Mouse (Mus musculus) myocyte (in vitro differentiated cells): ENCODE results near the gene Tctn1. TPM values are rescaled to one million over a fixed set of nuclear protein-coding genes. Genes with fewer than 3 reads are reported as not detected.

Experiments used
- H3K27me3 ChIP-seq: one replicate; pipeline ENCODE4 v1.6.1; 2011; ENCODE audit not compliant: control insufficient read depth, insufficient read depth, insufficient read length
- H3K36me3 ChIP-seq: one replicate; pipeline ENCODE4 v1.6.1; 2011; ENCODE audit not compliant: control insufficient read depth, insufficient read depth
- H3K4me2 ChIP-seq: one replicate; pipeline ENCODE4 v1.6.1; 2011; ENCODE audit warnings: low read depth, control low read depth
- H3K4me3 ChIP-seq: one replicate; pipeline ENCODE4 v1.5.1; 2011; ENCODE audit warnings: mild to moderate bottlenecking, control low read depth, moderate library complexity
- H3K79me2 ChIP-seq: one replicate; pipeline ENCODE4 v1.6.1; 2011; ENCODE audit not compliant: control insufficient read depth, insufficient read depth
- H3ac ChIP-seq: one replicate; pipeline ENCODE4 v1.6.1; 2011; ENCODE audit not compliant: control insufficient read depth, insufficient read length
- CEBPB ChIP-seq: IDR thresholded peaks from 2 replicates; pipeline ENCODE4 v1.6.1; 2011; ENCODE audit warnings: mild to moderate bottlenecking, moderate library complexity; ENCODE audit not compliant: poor library complexity, insufficient read depth, severe bottlenecking
- E2F4 ChIP-seq: IDR thresholded peaks from one replicate; pipeline ENCODE4 v1.6.1; 2011; ENCODE audit warnings: mild to moderate bottlenecking, control low read depth, moderate library complexity; ENCODE audit not compliant: insufficient read depth
- MAX ChIP-seq: IDR thresholded peaks from one replicate; pipeline ENCODE4 v1.6.1; 2011; ENCODE audit warnings: low read depth, mild to moderate bottlenecking, control low read depth
- MYOD1 ChIP-seq, 3 experiments: IDR thresholded peaks; one replicate each; pipeline ENCODE4 v1.6.1; 2011; ENCODE audit warnings: control low read depth in 2 of 3, low read depth in 2 of 3, mild to moderate bottlenecking in 2 of 3, moderate library complexity in 1 of 3; ENCODE audit not compliant: insufficient read length in 2 of 3, control insufficient read depth in 1 of 3
- MYOG ChIP-seq, 3 experiments: IDR thresholded peaks; one replicate each; pipeline ENCODE4 v1.6.1; 2011; ENCODE audit warnings: control low read depth in 2 of 3, low read depth in 2 of 3, mild to moderate bottlenecking in 2 of 3; ENCODE audit not compliant: insufficient read length in 2 of 3, control insufficient read depth in 1 of 3, insufficient read depth in 1 of 3
- POLR2A ChIP-seq: IDR thresholded peaks from one replicate; pipeline ENCODE4 v1.6.1; 2011; ENCODE audit warnings: low read depth, mild to moderate bottlenecking, control low read depth, moderate library complexity; ENCODE audit not compliant: insufficient read length
- POLR2AphosphoS2 ChIP-seq: IDR thresholded peaks from one replicate; pipeline ENCODE4 v1.6.1; 2011; ENCODE audit warnings: low read depth, control low read depth; ENCODE audit not compliant: insufficient read length
- REST ChIP-seq: IDR thresholded peaks from one replicate; pipeline ENCODE4 v1.6.1; 2011; ENCODE audit warnings: mild to moderate bottlenecking, control low read depth, moderate library complexity; ENCODE audit not compliant: insufficient read depth, insufficient read length
- SRF ChIP-seq: IDR thresholded peaks from one replicate; pipeline ENCODE4 v1.6.1; 2011; ENCODE audit warnings: low read depth; ENCODE audit not compliant: control insufficient read depth, insufficient read length
- TCF12 ChIP-seq: IDR thresholded peaks from one replicate; pipeline ENCODE4 v1.6.1; 2011; ENCODE audit warnings: mild to moderate bottlenecking, control low read depth; ENCODE audit not compliant: poor library complexity, insufficient read depth, severe bottlenecking
- TCF3 ChIP-seq: IDR thresholded peaks from one replicate; pipeline ENCODE4 v1.6.1; 2011; ENCODE audit warnings: low read depth, control low read depth; ENCODE audit not compliant: insufficient read length
- USF1 ChIP-seq: IDR thresholded peaks from one replicate; pipeline ENCODE4 v1.6.1; 2011; ENCODE audit warnings: low read depth, mild to moderate bottlenecking, control low read depth, moderate library complexity
- polyA plus RNA-seq: library from polyadenylated mRNA; unstranded; fragments of >200 nt; fragmentation: generic; extraction: Trizol; gene quantifications from one replicate; pipeline ENCODE4 v1.2.1, GENCODE M21; 2012; ENCODE audit warnings: missing spikeins

Tctn1 gene
- polyA plus RNA-seq, 1 experiment, result 4.7 TPM

DNA sequence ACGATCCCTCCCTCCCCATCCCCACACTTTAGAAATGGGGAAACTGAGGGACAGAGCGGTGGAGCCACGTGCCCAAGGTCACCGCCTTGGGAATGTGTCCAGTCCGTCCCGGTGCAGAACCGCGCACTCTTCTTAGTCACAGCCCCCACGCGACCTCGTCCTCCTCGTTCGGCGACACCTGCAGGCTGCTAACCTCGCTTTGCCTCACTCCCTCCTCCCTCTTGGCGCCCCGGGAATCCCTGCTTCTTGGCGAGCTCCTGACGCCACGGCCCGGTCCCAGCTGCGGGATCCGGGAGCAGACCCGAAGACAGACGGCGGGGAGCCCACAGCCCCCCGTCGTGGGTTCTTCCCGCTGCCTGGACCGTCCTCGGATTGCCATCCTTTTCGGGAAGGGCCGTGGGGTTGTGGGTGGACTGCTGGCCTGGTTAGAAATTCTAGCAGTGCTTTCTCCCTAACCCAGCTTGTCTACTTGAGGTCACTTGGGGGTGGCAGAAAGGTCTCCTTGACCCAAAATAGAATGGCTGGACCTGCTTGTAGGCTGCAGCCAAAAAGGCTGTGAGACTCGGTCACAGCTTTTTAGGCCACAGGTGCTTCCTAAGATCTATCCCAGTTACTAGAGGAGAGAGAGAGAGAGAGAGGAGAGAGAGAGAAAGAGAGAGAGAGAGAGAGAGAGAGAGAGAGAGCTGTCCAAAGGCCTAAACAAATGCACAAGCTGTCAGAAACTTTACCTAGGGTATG, 20.9 kb upstream of the Tctn1 start:
- Histone ChIP-seq H3K79me2 (peaks cover 54% of the 10 kb centered on the region), H3K27me3 (no peaks in the 10 kb centered on the region), H3ac (peak overlapping the region; percentile 96), H3K4me3 (peak overlapping the region; percentile 54), H3K4me2 (peak overlapping the region; percentile 91), H3K36me3 (no peaks in the 10 kb centered on the region)
- peak in 1 of 3 experiments; percentile 33 for TF ChIP-seq MYOD1 (IDR thresholded peaks at IDR 0.05; ENCODE audit: control insufficient read depth in 1 of 3, insufficient read length in 2 of 3, low read depth in 2 of 3)
- TF ChIP-seq TCF3, result no peak
- no peak for TF ChIP-seq E2F4

GRCm38 (mm10) chr5:122284183-122285028, 20.1 kb upstream of the Tctn1 start, which contains the start of gene Pptc7:
Gene Pptc7 (plus strand): TSS chr5:122284365.
- TF ChIP-seq POLR2A (peak; percentile 88), USF1 (no peak), SRF (no peak), TCF12 (no peak), REST (no peak), TCF3 (no peak), E2F4 (no peak), POLR2AphosphoS2 (peak; percentile 41), MYOG (IDR thresholded peaks at IDR 0.05; ENCODE audit: control insufficient read depth in 1 of 3, insufficient read depth in 1 of 3, insufficient read length in 2 of 3, low read depth in 2 of 3) (no peak), MAX (no peak), MYOD1 (IDR thresholded peaks at IDR 0.05; ENCODE audit: control insufficient read depth in 1 of 3, insufficient read length in 2 of 3, low read depth in 2 of 3) (no peak), CEBPB (no peak)
- Histone ChIP-seq H3K4me3 (peak within 1 kb of the TSS; percentile 54), H3K4me2 (peak within 1 kb of the TSS; percentile 91), H3K36me3 (no peaks in the 10 kb centered on the region), H3ac (peak within 1 kb of the TSS; percentile 96), H3K79me2 (peaks cover 46% of the 10 kb centered on the region), H3K27me3 (no peaks in the 10 kb centered on the region)

DNA sequence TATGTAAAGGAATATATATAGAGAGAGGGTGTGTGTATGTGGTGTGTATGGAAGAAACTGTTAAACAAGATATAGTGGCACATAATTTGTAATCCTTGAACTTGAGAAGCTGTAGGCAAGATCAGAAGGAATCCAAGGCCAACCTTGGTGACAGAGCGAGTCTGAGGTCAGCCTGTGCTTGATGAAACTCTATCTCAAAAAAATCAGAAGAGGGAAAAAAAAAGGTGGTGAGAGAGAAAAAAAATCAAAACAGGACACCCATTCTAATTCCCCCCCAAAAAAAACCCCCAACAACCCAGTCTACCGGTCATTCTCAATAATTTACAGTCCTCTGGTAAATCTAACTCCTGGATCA, 19.5 kb upstream of the Tctn1 start:
- TF ChIP-seq MAX (no peak), USF1 (no peak), POLR2A (no peak), SRF (no peak), E2F4 (no peak)
- H3K79me2 ChIP-seq, result peaks cover 40% of the 10 kb centered on the region
- peak overlapping the region; percentile 82 for H3K4me2 ChIP-seq
- peak overlapping the region; percentile 54 for H3K4me3 ChIP-seq
- peak overlapping the region; percentile 96 for H3ac ChIP-seq
- H3K36me3 ChIP-seq, result no peaks in the 10 kb centered on the region
- no peaks in the 10 kb centered on the region for H3K27me3 ChIP-seq

DNA sequence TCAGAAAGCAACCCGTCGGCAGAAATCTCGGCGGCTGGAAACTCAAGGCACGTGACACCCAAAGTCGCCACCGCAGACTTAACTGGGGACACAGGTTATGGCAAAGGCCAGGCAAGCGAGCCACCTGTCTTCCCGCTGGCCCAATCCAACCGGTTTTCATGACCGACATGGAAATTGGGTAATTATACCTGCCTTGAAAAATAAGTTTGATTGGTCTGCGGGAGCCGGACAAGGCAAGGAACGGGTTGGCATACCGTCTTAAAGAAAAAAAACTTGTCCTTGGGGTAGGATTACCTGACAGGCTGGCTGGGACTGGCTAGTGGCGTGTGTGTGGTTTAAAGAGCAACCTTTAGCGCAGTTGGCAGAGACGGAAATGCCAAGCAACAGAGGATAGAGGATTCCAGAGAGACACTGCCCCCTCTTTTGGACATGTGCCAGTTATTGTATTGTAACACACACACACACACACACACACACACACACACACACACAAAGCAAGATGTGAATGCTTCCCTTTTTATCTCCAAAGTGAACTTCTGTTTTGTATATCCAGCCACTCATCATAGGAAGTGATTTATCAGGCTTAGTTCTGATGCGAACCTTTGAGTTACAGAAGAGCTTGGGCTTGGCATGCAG, 16.7 kb upstream of the Tctn1 start:
- TF ChIP-seq SRF (no peak), REST (no peak), POLR2AphosphoS2 (no peak)
- no peak overlapping the region for H3K4me3 ChIP-seq

DNA sequence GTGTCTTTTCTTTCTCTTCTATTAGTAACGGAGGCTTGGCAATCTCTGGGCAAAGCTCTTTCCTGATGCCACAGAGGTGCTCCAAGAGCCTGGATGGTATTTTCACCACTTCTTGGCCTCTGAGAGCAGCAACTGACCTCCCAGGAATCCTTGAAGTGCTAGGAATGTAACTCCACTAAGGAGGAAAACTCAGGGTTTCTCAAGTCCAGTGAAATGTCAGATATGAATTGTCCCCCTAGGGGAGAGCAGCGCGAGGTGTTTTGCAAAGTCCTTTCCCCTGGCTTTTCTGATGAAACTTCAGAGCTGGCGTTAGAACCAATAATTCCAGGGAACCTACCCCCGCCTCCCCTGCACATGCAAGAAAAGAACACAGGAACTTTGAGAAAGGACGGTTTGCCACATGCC, 16.2 kb upstream of the Tctn1 start:
- no peak overlapping the region for H3ac ChIP-seq
- H3K4me2 ChIP-seq, result no peak overlapping the region
- TF ChIP-seq TCF12 (no peak), POLR2AphosphoS2 (no peak), MAX (no peak), POLR2A (no peak), REST (no peak), MYOG (IDR thresholded peaks at IDR 0.05; ENCODE audit: control insufficient read depth in 1 of 3, insufficient read depth in 1 of 3, insufficient read length in 2 of 3, low read depth in 2 of 3) (no peak), TCF3 (no peak), CEBPB (no peak), E2F4 (no peak), USF1 (no peak), SRF (no peak), MYOD1 (IDR thresholded peaks at IDR 0.05; ENCODE audit: control insufficient read depth in 1 of 3, insufficient read length in 2 of 3, low read depth in 2 of 3) (no peak)
- H3K4me3 ChIP-seq, result no peak overlapping the region
- H3K36me3 ChIP-seq, result no peaks in the 10 kb centered on the region
- peaks cover 7% of the 10 kb centered on the region for H3K79me2 ChIP-seq
- H3K27me3 ChIP-seq, result no peaks in the 10 kb centered on the region

More for the DNA sequence above, 16.7 kb upstream of the Tctn1 start:
- Histone ChIP-seq H3K4me2 (no peak overlapping the region), H3K79me2 (peaks cover 12% of the 10 kb centered on the region), H3K36me3 (no peaks in the 10 kb centered on the region), H3K27me3 (no peaks in the 10 kb centered on the region), H3ac (no peak overlapping the region)
